Mouse (Mus musculus) heart, adult 2 months (tissue): ENCODE data around the gene Olfr1360. TPM values are rescaled to one million over a fixed set of nuclear protein-coding genes. Genes with fewer than 3 reads are reported as not detected.

Experiments
- DNase-seq, 2 experiments: peaks; one replicate each; pipeline ENCODE4 v3.0.0; 2021
- H3K27ac ChIP-seq: fragments of 200-600 bp; 2 replicates; pipeline ENCODE4 v1.8.1; 2022
- H3K27me3 ChIP-seq: fragments of 200-500 bp; 2 replicates; pipeline ENCODE4 v1.6.1; 2012; ENCODE audit warnings: mild to moderate bottlenecking, low read length, inconsistent platforms, mixed read lengths; ENCODE audit not compliant: control insufficient read depth, insufficient read depth
- H3K36me3 ChIP-seq: fragments of 200-500 bp; 2 replicates; pipeline ENCODE4 v1.6.1; 2012; ENCODE audit warnings: low read length, inconsistent platforms; ENCODE audit not compliant: control insufficient read depth, insufficient read depth
- H3K4me1 ChIP-seq: fragments of 200-500 bp; 2 replicates; pipeline ENCODE4 v1.6.1; 2011; ENCODE audit warnings: low read length; ENCODE audit not compliant: control insufficient read depth, insufficient read depth
- H3K4me3 ChIP-seq: fragments of 200-600 bp; 2 replicates; pipeline ENCODE4 v1.8.1; 2022
- H3K79me2 ChIP-seq: fragments of 200-500 bp; replicated peaks from 2 replicates; pipeline ENCODE4 v1.6.1; 2012; ENCODE audit warnings: mild to moderate bottlenecking, inconsistent platforms, low read length, moderate library complexity, mixed read lengths; ENCODE audit not compliant: control insufficient read depth, insufficient read depth
- H3K9ac ChIP-seq: fragments of 200-500 bp; 2 replicates; pipeline ENCODE4 v1.6.1; 2012; ENCODE audit warnings: low read depth, mild to moderate bottlenecking, control low read depth, inconsistent platforms, low read length, mixed read lengths
- CTCF ChIP-seq: fragments of 200-600 bp; IDR thresholded peaks from 2 replicates; pipeline ENCODE4 v1.8.1; 2022; ENCODE audit warnings: antibody characterized with exemption, mild to moderate bottlenecking, moderate library complexity
- EP300 ChIP-seq: fragments of 200-500 bp; IDR thresholded peaks from 2 replicates; pipeline ENCODE4 v1.6.1; 2011; ENCODE audit warnings: low read depth, low read length, control low read depth; ENCODE audit not compliant: insufficient read depth
- POLR2A ChIP-seq: fragments of 200-500 bp; IDR thresholded peaks from 2 replicates; pipeline ENCODE4 v1.6.1; 2011; ENCODE audit warnings: mild to moderate bottlenecking, low read depth, low read length, control low read depth; ENCODE audit not compliant: insufficient read depth
- WGBS: fragments of 180-500 bp; shearing (Covaris S2); methylation state at CpG from one replicate; pipeline ENCODE4 v1.1.7; 2018; 5-methylcytosine and 5-hydroxymethylcytosine counted together
- intact Hi-C: fragments of 180-260 bp; cut with DNase I; formaldehyde crosslinking; loops from one replicate; pipeline ENCODE4 v1.15.1; 2025
- polyA plus RNA-seq: library from polyadenylated mRNA; depleted of rRNA; stranded (reverse); fragments of >200 nt; gene quantifications from 2 replicates; pipeline ENCODE4 v1.2.3, GENCODE M21; 2012
- total RNA-seq, 2 experiments: library from RNA; stranded (reverse); gene quantifications; 2 replicates each; pipeline ENCODE4 v1.2.3; 2021

The Olfr1360 gene
- total and polyA plus RNA-seq, 3 experiments = not detected

DNA sequence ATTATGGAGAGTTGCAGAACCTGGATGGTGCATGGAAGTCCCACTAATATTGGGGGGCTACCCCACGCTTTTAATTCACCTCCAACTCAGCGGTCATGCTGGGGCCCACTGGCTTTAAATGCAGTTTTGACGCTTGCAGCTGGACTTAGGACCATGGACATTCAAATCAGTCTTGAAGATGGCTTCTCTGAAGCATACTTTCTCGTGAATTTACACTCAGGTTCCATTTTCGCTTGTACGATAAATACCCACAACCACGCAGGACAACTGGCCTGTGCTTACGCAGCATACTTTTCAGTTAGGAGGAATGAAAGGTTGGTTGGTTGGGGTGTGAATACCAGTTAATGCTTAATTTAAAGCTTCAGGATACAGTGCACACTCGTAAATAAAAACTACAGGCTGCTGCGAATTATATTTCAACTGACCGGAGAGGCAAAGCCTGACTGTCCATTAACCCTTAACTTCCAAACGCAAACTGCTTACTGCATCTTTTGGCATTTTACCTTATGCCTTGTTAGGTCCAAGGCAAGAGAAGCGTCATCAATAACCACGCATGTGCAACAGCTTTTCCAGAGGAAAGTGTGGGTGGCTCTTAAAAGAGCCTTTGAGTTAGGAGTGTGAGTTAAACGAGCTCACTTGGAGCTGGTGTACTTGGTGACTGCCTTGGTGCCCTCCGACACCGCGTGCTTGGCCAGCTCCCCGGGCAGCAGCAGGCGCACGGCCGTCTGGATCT is 38.1 kb upstream of the Olfr1360 start:
- no peak overlapping the region; the same call in 1 of the 2 replicates for H3K27ac ChIP-seq

GRCm38 (mm10) chr13:21714725-21715124 is 37.5 kb upstream of the Olfr1360 start:
- DNase-seq = peak; percentile 55 to 62
- intact Hi-C loops = loop anchor here (1.0 to 10.0 kb wide), 7 partner anchors 20 to 1980 kb away; partner anchors contain the start of genes Hist1h1t, Hist1h4c and Hist1h4d
- no peaks in the 10 kb centered on the region for H3K79me2 ChIP-seq
- peaks cover 1% of the 10 kb centered on the region for H3K4me1 ChIP-seq
- peaks cover 2% of the 10 kb centered on the region; the same call in 1 of the 2 replicates for H3K36me3 ChIP-seq
- WGBS = under 1% methylated on average over 7 of the region's 7 CpGs
- no peak overlapping the region for H3K27ac ChIP-seq
- H3K9ac ChIP-seq = no peak overlapping the region
- H3K4me3 ChIP-seq = peak overlapping the region; percentile 8; the same call in 1 of the 2 replicates
- H3K27me3 ChIP-seq = no peaks in the 10 kb centered on the region
- no peak for TF ChIP-seq POLR2A
- peak; percentile 96 for TF ChIP-seq CTCF
- TF ChIP-seq EP300 = no peak

More for the DNA sequence above, 38.1 kb upstream of the Olfr1360 start:
- TF ChIP-seq POLR2A (no peak), EP300 (no peak), CTCF (no peak)
- Histone ChIP-seq H3K4me1 (peaks cover 1% of the 10 kb centered on the region), H3K36me3 (peaks cover 2% of the 10 kb centered on the region; the same call in 1 of the 2 replicates), H3K27me3 (no peaks in the 10 kb centered on the region), H3K9ac (no peak overlapping the region; the same call in none of the 2 replicates), H3K79me2 (no peaks in the 10 kb centered on the region), H3K4me3 (peak overlapping the region; percentile 54)
- WGBS = under 1% methylated on average over 22 of the region's 22 CpGs
- intact Hi-C loops = loop anchor here (1.0 to 10.0 kb wide), 6 partner anchors 19 to 1980 kb away; partner anchors contain the start of genes Hist1h1t, Hist1h4c and Hist1h4d
- no peak for DNase-seq

- Histone ChIP-seq H3K4me1 (no peaks in the 10 kb centered on the region), H3K79me2 (no peaks in the 10 kb centered on the region), H3K4me3 (peak overlapping the region; percentile 74; the same call in 1 of the 2 replicates), H3K9ac (no peak overlapping the region), H3K27me3 (no peaks in the 10 kb centered on the region), H3K27ac (no peak overlapping the region), H3K36me3 (no peaks in the 10 kb centered on the region)
- WGBS = 43% methylated on average over 4 of the region's 4 CpGs
- no peak for DNase-seq
- intact Hi-C loops = loop anchor here (1.0 to 10.0 kb wide), 8 partner anchors 23 to 1983 kb away; partner anchors contain the start of genes Hist1h1t, Hist1h4c and Hist1h4d
- TF ChIP-seq CTCF (no peak), POLR2A (no peak), EP300 (no peak)
Measured at GRCm38 (mm10) chr13:21711698-21712097, 34.5 kb upstream of the Olfr1360 start.

DNA sequence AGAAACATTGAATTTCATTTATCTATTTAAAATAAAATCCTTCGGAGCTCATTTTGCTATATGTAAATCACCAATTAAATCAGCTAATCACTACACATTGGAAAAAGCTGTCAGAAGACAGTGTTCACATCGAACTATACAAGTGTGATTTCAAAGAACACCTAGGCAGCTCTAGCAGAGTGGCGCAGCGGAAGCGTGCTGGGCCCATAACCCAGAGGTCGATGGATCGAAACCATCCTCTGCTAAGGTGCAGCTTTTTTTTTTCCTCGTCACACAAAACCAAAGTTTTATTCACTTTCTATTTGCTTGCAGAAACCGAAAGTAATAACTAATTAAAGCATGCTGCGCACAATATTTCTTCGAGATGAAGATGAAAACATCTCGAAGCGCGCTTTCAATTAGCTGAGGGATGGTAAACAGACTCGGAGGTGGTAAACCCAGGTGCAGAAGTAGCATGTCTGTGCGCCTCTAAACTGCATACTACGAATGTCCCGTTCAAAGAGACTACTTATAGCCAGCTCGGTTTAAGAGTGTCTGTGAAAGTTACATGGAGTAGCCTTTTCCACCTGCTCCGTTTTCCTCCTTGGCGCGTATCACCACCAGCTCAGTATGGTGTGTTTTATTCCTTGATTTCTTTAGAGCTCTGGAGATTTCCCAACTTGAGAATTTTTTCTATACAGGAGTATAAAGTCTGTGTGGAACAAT is 33.8 kb upstream of the Olfr1360 start:
- Histone ChIP-seq H3K4me3 (peak overlapping the region; percentile 74), H3K27me3 (no peaks in the 10 kb centered on the region), H3K27ac (peak overlapping the region; percentile 1; the same call in 1 of the 2 replicates), H3K36me3 (no peaks in the 10 kb centered on the region), H3K4me1 (no peaks in the 10 kb centered on the region), H3K79me2 (no peaks in the 10 kb centered on the region), H3K9ac (peak overlapping the region; percentile 50)
- 5% methylated on average over 22 of the region's 22 CpGs for WGBS
- peak; percentile 79 to 84 for DNase-seq
- intact Hi-C loops = loop anchor here (1.0 to 10.0 kb wide), 8 partner anchors 23 to 1984 kb away; partner anchors contain the start of genes Hist1h1t, Hist1h4c and Hist1h4d
- TF ChIP-seq EP300 = peak; percentile 76; the same call in 1 of the 2 replicates
- no peak for TF ChIP-seq POLR2A

- H3K4me3 ChIP-seq = peak overlapping the region; percentile 74
- WGBS = under 1% methylated on average over 32 of the region's 32 CpGs
- peak overlapping the region; percentile 78 for H3K27ac ChIP-seq
- TF ChIP-seq POLR2A (peak; percentile 49), CTCF (peak; percentile 96; the same call in 1 of the 2 replicates), EP300 (0 out of 2 replicates have a peak, but pooled peaks have one; percentile 49)
- intact Hi-C loops = loop anchor here (2.0 to 10.0 kb wide), 7 partner anchors 205 to 1985 kb away; partner anchors contain the start of genes Hist1h1t, Hist1h4c and Hist1h4d
- no peaks in the 10 kb centered on the region for H3K36me3 ChIP-seq
- H3K4me1 ChIP-seq = no peaks in the 10 kb centered on the region
- DNase-seq = peak; percentile 89 to 90
- peak overlapping the region; percentile 85 for H3K9ac ChIP-seq
- H3K79me2 ChIP-seq = no peaks in the 10 kb centered on the region
- H3K27me3 ChIP-seq = no peaks in the 10 kb centered on the region
Measured at GRCm38 (mm10) chr13:21710031-21710711, 33.0 kb upstream of the Olfr1360 start.
